Mouse (Mus musculus): ENCODE results near the gene Pdss2.

The Pdss2 gene

GRCm38 (mm10) chr10:43312658-43313417, 91.6 kb downstream of the Pdss2 start:
- no peak for DNase-seq

GRCm38 (mm10) chr10:43315228-43315627, 93.9 kb downstream of the Pdss2 start:
- DNase-seq: no peak

DNA sequence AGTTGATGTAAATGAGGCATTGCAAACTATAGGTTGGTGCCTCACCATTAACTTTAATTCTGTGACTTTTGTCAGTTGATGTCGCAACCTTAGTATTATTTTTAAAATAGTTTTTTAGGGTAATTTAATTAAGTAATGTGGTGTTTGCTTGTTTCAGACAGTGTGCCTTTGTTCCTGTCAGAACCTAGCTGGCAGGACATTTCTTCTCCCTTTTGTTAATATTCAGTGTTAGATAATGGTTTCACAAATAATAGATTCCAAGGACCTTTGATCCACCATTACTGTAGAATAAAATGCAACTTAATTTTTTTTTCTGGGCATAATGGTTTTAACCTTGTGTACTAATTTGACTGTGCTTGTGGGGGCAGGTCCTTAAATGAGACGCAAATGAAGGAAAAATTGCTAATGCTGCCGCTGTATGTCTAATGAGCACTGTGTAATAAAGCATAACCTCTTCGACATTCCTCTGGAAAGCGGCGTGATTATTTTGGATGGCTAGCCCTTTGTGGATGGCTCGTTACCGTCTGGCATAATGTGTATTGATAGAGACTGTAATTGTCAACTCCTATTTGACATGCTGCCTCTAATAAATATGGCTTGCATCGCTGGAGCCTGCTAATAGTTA, 96.2 kb downstream of the Pdss2 start:
- no peak for DNase-seq

DNA sequence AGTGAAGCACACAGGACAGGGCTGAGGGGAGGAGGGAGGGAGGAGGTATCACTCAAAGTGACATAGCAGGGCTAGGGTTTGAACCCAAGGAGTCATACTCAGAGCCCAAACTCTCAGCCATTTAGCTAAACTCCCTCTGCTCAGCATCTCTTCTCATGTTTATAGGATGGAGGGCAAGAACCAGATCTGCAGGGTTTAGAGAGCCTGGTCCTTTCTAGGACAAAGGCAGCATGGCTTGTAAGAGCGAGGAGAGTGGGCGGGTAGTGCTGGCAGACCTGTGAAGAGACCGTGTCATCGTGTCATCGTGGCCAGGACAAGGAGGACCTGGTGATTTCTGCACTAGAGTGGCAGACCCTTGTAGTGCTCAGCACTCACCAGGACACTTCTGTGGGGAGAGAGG, 99.7 kb downstream of the Pdss2 start:
- DNase-seq: no peak

- peak; percentile 47 for DNase-seq
Observed at GRCm38 (mm10) chr10:43322446-43323178, 101.3 kb downstream of the Pdss2 start.

- no peak for DNase-seq
Observed at GRCm38 (mm10) chr10:43323386-43323785, 102.1 kb downstream of the Pdss2 start.

DNA sequence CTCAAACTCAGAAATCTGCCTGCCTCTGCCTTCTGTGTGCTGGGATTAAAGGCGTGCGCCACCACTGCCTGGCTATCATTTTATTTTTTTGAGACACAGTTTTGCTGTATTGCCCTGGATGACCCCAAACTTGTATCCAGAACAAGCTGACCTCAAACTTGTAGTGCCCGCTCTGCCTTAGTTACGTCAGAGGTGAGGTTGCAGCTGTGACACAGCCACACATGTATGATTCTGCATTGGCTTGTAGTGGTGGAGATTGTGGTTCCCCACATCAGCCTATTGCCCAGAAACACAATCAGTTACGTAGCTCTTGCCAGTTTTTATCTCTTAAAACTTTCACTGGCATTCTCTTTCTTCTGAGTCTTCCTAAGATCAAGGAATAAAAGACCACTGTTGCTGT, 108.5 kb downstream of the Pdss2 start:
- DNase-seq: no peak

- no peak for DNase-seq
Observed at GRCm38 (mm10) chr10:43330691-43331090, 109.4 kb downstream of the Pdss2 start.

- no peak for DNase-seq
Observed at GRCm38 (mm10) chr10:43331931-43332701, 110.8 kb downstream of the Pdss2 start.

- no peak for DNase-seq
Observed at GRCm38 (mm10) chr10:43335874-43336273, 114.6 kb downstream of the Pdss2 start.

DNA sequence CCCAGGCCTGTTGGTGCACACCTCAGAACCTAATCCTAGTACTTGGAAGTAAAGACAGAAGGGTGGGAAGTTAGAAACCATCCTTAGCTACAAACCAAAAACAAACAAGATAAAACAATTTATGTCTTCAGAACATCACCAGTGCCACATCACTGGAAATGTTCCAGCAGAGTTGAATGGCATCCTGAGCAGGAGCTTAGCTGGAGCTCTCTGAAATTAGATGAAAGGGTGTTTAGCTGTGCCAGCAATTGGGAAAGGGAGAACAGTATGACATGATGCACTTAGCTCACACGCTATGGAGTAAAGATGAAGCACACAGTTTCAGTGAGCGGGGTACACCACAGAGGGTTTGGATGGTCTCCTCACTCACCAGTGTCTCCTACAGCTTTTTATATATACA, 115.8 kb downstream of the Pdss2 start:
- no peak for DNase-seq

DNA sequence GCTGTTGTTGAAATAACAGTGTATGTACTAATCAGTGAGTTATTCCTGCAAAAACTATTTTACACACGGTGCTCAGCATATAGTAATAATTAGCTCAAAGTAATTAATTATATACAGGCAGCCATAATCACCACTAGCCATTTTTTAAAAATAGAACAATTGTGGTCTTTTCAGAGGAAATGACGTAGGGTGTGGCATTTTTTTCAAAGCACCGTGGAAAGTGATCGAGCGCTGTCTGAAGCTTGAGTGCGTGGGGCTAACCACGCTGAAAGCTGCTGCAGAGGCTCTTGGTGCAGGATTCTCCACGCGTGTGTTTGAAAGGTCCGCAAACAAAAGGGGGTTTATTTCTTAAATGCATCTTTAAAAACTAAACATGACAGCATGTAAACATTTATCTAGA, 118.5 kb downstream of the Pdss2 start:
- DNase-seq: no peak

DNA sequence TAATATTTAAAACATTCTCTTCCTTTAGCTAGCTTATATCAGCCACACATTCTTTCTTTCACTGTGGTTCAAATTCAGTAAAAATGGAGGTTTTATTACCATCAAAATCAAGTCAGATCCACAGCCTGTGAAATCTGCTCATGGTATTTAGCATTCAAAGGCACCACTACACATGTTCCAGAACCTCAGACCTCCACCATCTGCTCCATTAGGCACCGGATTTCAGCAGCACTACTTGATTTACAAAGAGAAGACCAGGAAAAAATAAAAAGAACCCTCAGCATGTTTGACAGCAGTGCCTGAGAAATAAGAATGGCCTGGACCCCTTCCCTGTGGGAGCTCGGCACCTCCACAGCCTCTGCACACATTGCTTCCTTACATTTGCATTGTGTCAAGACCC, 128.4 kb downstream of the Pdss2 start:
- no peak for DNase-seq

DNA sequence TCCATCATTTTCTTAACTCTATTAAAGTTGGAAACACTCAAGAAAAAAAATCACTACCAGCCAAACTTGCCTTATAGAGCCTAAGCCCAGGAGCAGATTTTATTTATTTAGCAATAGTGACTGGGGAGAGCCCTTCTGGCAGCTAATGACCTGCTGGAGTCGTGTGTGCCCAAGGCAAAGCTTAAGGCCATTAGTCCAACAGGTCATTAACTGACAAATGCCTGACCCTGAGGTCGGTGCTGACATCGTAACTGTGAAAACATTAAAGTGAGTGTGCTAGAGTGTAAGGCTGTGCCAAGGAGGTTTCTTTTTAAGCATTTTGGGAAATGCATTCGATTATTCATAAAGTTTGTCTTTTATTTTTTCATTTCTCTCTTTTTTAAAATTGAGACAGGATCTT, 136.6 kb downstream of the Pdss2 start:
- DNase-seq: no peak

- DNase-seq: no peak
Observed at GRCm38 (mm10) chr10:43362947-43363346, 141.7 kb downstream of the Pdss2 start.

GRCm38 (mm10) chr10:43363431-43363851, 142.2 kb downstream of the Pdss2 start:
- no peak for DNase-seq

GRCm38 (mm10) chr10:43365909-43366308, 144.6 kb downstream of the Pdss2 start:
- no peak for DNase-seq

- DNase-seq: no peak
Observed at GRCm38 (mm10) chr10:43368611-43369010, 147.3 kb downstream of the Pdss2 start.

- DNase-seq: no peak
Observed at GRCm38 (mm10) chr10:43372315-43372714, 151.0 kb downstream of the Pdss2 start.

DNA sequence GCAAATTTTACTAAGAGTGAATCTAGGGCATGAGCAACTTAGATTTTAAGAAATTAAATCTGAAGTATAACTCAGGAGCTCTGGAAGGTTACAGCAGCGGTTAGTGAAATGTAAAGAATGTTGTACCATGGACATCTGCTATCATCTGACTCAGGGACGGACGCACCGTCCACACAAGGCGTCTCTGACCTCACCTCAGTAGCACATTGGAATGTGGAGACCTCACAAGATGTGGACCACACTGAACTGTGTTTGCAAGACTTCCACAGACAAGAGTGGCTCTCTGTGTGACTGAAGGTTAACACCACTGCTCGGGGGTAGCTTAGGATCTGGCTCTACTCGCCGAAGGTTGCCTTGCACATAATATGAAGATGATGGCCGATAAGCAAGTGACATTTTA, 151.7 kb downstream of the Pdss2 start:
- DNase-seq: no peak

- DNase-seq: no peak
Observed at GRCm38 (mm10) chr10:43373666-43374065, 152.4 kb downstream of the Pdss2 start.

GRCm38 (mm10) chr10:43375286-43375685, 154.0 kb downstream of the Pdss2 start:
- DNase-seq: no peak

DNA sequence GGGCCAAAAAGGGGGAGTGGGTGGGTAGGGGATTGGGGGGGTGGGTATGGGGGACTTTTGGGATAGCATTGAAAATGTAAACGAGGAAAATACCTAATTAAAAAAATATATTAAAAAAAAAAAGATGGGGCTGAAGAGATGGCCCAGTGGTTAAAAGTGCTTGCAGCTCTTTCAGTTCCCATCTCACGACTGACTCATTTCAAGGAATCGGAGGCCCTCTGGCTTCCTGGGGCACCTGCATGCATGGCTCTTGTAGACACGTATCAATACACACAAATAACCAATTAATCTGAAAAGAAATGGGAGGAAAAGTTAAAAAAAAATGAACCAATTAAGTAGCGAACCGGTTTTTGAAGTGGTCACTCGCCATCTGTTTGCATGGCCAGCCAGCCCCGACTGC, 155.5 kb downstream of the Pdss2 start:
- no peak for DNase-seq

Data from right cerebral cortex, adult 18-20 months (tissue).